Mouse (Mus musculus): ENCODE results near the gene Olfr845. TPM values are rescaled to one million over a fixed set of nuclear protein-coding genes. Genes with fewer than 3 reads are reported as not detected.

Gene Olfr845
- total RNA-seq (2021) = not detected

- intact Hi-C loops (cut with DNase I) = no loop called here
- DNase-seq (ENCODE audit: low spot score in 2 of 2) = no peak
Measured at GRCm38 (mm10) chr9:19336157-19336556, at the start of gene Olfr845. Gene Olfr845 (plus strand): TSS chr9:19336457.

- DNase-seq (ENCODE audit: low spot score in 2 of 2) = no peak
- intact Hi-C loops (cut with DNase I) = no loop called here
Measured at GRCm38 (mm10) chr9:19316047-19316446, 20.2 kb upstream of the Olfr845 start, which contains the start of gene Olfr844. Gene Olfr844 (plus strand): TSS chr9:19316347.

- intact Hi-C loops (cut with DNase I) = no loop called here
- DNase-seq (ENCODE audit: low spot score in 2 of 2) = no peak
Measured at GRCm38 (mm10) chr9:19363905-19364304, 27.6 kb downstream of the Olfr845 start, which contains the start of gene Olfr846. Gene Olfr846 (minus strand): TSS chr9:19364005.

- intact Hi-C loops (cut with DNase I) = no loop called here
Measured at GRCm38 (mm10) chr9:19378569-19378968, 42.3 kb downstream of the Olfr845 start, which contains the start of gene Olfr847. Gene Olfr847 (minus strand): TSS chr9:19378669.

More at GRCm38 (mm10) chr9:19378569-19378968, 42.3 kb downstream of the Olfr845 start, which contains the start of gene Olfr847:
- DNase-seq (ENCODE audit: low spot score in 2 of 2) = no peak

Other genes with a start within 250 kb of the Olfr845 start
- not detected for gene Olfr836, start 216.1 kb upstream of the Olfr845 start, total RNA-seq (2021)
- not detected for gene Olfr837, start 200.1 kb upstream of the Olfr845 start, total RNA-seq (2021)
- under 1 TPM; 0.05 to 0.14 TPM for gene Olfr839-ps1, start 159.1 kb upstream of the Olfr845 start, total RNA-seq (2021)
- gene Olfr843, start 84.5 kb upstream of the Olfr845 start, total RNA-seq (2021) = not detected
- not detected for gene Olfr844, start 20.1 kb upstream of the Olfr845 start, total RNA-seq (2021)
- not detected for gene Olfr846, start 27.5 kb downstream of the Olfr845 start, total RNA-seq (2021)
- gene Olfr847, start 42.2 kb downstream of the Olfr845 start, total RNA-seq (2021) = not detected
- gene Olfr849, start 103.8 kb downstream of the Olfr845 start, total RNA-seq (2021) = not detected
- not detected for gene Olfr850, start 141.8 kb downstream of the Olfr845 start, total RNA-seq (2021)
- not detected for gene Olfr851, start 156.8 kb downstream of the Olfr845 start, total RNA-seq (2021)
- gene Olfr853, start 204.6 kb downstream of the Olfr845 start, total RNA-seq (2021) = not detected
- gene Olfr854, start 230.9 kb downstream of the Olfr845 start, total RNA-seq (2021) = not detected
- gene Olfr855, start 246.2 kb downstream of the Olfr845 start, total RNA-seq (2021) = not detected